Mouse (Mus musculus) A20 (cell line): ENCODE measurements around the gene Plxnb2.

Experiments
- DNase-seq: peaks from one replicate; pipeline ENCODE4 v3.0.0-alpha.2; 2011; ENCODE audit warnings: low read depth, low spot score

The Plxnb2 gene

DNA sequence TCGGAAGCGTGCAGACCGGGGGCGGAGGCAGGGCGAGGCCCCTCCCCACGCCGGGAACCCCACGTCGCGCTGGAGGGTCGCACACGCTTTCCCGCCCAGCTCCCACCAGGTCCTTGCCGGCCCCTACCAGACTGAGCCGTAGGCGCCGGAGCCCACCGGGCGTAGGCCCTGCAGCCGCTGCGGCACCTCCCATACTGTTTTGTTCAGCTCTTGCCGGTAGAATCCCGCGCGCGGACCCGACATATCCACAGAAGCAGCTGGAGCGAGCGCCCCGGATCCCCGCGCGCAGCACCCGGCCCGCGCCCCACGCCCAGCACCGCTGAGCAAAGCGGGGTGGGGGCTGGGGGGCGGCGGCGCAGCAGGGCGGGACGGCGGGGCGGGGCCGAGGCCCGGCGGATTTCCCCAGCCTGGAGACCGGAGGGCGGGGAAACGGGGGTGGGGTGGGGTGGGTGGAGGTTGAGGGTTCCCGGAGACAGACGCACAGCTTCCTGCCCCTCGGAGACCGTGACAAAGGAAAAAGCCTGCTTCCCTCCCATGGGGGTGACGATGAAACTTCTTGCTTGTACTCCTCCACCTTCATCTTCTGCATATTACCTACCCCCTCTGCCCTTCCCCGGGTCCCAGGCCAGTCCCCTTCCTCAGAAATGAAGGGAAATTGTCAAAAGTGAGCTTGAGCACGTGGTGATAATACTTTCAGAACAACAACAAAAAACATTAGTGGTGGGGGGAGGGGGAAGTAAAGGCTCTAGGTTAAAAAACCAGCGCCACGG lies 31.1 kb downstream of the Plxnb2 start, which contains the start of gene Mapk11:
Gene Mapk11, minus strand, starts transcription at position 358 of the 770 bp plus-strand sequence.
- peak; percentile 74 for DNase-seq

- DNase-seq = no peak
These were observed 31.9 kb downstream of the Plxnb2 start for GRCm38 (mm10) chr15:89148496-89149270.

GRCm38 (mm10) chr15:89147895-89148294 lies 32.7 kb downstream of the Plxnb2 start:
- DNase-seq = peak; percentile 20

- peak; percentile 36 for DNase-seq
These were observed 33.1 kb downstream of the Plxnb2 start for GRCm38 (mm10) chr15:89147456-89147855.

DNA sequence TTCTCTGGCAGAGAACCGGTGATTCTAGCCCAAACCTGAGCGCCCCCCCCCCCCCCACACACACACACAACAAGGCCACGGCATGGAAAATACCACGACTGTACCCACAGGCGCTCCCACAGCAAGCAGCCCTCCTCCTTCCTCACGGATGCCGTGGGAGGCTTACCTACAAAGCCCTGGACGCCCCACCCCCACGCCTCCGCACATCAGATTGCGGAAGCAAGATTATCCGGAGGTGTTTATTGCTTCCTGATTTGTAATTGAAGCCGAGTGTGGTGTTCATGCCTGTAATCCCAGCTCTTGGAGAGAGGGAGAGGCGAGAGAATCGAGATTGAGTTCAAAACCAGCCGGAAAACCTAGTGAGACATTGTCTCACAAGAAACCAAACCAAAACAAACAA lies 33.6 kb downstream of the Plxnb2 start:
- peak; percentile 62 for DNase-seq

DNA sequence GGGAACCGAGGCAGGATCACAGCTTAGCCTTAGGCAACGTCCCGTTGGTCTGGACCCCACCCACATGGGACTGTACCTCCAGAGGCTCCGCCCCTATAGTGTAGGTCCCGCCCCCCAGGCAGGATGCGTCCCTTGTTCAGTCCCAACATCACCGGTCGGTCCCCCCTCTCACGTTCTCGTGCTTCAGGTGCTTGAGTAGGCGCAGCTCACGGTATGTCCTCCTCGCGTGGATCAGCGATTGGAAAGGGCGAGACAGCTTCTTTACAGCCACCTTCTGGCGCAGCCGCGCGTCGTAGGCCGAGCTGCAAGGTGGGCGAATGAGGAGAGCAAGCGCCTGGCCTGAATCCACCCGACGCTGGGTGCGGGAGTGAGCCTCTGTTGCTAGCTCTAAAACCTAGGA lies 34.1 kb downstream of the Plxnb2 start:
- DNase-seq = peak; percentile 72

- DNase-seq = no peak
These were observed 34.7 kb downstream of the Plxnb2 start for GRCm38 (mm10) chr15:89145813-89146350.

DNA sequence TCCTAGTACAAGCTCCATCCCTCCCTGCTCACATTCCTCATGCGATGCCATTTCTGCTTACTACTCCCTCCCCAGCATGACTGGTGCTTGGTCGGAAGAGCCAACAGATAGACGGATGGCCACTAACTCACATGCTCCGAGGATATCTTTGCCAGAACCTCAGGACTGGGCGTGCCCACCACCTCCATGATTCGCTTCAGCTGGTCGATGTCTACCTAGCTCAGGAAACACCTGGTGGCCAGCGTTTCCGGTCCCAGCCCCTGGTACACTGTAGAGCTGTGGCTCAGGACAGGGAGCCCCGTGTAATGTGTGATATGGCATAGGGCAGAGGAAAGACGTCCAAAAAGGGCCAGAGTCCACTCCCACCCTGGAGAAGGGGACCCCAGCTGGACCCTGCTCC lies 35.6 kb downstream of the Plxnb2 start:
- peak; percentile 29 for DNase-seq

DNA sequence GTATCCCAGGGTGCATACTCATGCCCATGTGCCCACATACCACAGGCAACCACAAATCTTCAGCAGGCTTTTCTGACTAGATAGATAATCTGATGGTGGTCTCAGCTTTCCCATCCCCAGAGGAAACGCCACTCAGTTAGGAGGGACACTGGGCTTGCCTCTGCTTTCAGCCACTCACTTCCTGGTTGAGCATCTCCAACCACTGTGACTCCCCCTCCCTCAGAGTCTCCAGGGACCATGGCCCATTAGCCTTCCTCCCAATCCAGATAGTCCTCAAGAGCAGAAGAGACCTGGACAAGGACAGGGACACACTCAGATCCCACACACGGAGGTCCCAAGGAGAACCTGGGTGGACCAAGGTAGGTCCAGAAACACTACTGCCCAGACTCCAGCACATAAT lies 37.5 kb downstream of the Plxnb2 start:
- no peak for DNase-seq

DNA sequence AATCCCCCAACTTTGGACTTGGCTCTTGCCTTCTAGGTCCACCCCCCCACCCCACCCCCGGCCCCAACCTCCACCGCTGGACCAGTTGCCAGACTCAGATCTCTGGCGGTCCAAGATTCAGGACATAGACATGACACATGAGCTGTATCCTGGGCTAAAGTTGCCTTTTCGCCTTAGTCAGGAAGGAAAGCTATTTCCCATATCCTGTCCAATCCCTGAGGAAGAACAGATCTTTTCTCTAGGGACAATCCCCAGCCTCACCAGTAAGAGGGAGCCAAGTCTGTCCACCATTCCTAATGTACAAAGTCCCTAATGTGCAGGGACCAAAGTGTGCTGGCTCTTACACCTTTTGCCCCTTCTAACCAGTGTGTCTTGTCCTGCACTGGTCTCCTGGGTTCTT lies 38.7 kb downstream of the Plxnb2 start:
- DNase-seq = no peak

DNA sequence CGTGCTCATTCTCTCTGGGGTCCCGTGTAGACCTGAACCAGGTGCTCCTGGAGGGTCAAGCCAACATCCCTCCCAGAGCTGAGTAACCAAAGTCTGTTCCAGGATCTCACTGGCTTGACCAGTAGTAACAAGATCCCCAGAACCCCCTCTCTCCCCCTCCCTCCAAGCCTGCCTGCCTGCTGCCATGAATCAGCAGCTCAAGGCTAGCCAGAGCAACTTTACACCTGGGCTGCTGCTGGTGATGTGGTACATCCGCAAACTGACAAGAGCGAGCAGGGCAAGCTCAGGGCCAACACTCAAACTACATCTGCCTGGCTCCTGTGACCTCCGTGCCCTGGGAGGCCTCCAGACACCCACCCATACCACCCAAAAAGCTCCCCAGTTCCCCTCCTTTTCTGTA lies 39.1 kb downstream of the Plxnb2 start:
- no peak for DNase-seq

DNA sequence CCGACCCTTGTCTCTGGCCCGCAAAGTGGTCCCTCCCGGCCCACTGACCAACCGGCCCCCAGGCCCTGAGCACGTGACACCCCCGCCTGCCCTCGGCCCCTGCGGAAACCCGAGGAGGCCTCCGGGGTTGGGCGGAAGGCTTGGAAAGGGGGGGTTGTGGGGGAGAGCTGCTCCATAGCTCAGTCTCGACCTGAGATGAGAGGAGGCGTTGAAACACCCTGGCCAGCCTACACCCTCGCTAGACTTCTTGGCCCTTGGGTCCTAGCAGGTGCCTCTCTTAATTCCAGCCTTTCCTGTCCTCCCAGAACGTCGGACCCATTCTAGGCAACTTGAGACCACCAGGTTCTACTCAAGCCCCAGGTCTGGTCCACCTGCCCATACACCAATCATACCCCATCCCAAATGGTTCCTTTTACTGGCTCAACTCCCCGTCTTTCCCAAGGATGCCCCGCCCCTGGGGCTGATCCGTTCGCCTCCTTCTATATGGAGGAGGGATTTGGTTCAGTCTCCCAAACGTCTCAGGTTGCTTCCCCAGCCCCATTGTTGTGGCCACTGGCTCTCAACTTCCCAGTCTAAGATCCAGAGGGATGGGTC lies 39.8 kb downstream of the Plxnb2 start, which contains the start of gene Mapk12:
Gene Mapk12, minus strand, starts transcription at position 45 of the 594 bp plus-strand sequence.
- no peak for DNase-seq

GRCm38 (mm10) chr15:89140048-89140658 lies 40.4 kb downstream of the Plxnb2 start:
- DNase-seq = no peak

GRCm38 (mm10) chr15:89138531-89138930 lies 42.1 kb downstream of the Plxnb2 start:
- no peak for DNase-seq

DNA sequence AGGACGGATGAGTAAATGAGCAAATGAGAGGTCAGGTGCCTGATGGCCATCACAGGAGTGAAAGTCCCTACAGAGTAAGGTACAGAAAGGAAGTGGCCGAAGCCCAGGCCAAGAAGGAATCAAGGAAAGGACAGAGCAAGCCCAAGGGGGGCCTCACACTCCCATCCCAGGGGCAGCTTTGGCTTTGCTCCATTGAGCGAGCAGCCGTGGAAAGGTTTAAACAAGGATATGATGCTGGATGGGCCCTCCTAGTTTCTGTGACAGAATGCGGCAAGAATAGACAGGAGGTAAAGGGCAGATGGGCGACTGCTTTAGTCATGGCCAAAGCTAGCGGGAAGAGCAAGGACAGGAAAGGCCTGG lies 42.6 kb downstream of the Plxnb2 start:
- DNase-seq = no peak

GRCm38 (mm10) chr15:89137378-89138045 lies 43.1 kb downstream of the Plxnb2 start:
- no peak for DNase-seq

- no peak for DNase-seq
These were observed 44.0 kb downstream of the Plxnb2 start for GRCm38 (mm10) chr15:89136461-89137155.

GRCm38 (mm10) chr15:89131316-89131715 lies 49.3 kb downstream of the Plxnb2 start:
- DNase-seq = peak; percentile 88

GRCm38 (mm10) chr15:89130245-89130644 lies 50.3 kb downstream of the Plxnb2 start:
- DNase-seq = no peak
